Mouse (Mus musculus) small intestine, adult 2 months (tissue): ENCODE results near the gene Traf3. TPM values are rescaled to one million over a fixed set of nuclear protein-coding genes. Genes with fewer than 3 reads are reported as not detected.

Source experiments
- H3K27ac ChIP-seq: fragments of 200-500 bp; 2 replicates; pipeline ENCODE4 v1.5.1; 2012; ENCODE audit warnings: low read depth, low read length, control low read depth, inconsistent platforms; ENCODE audit not compliant: insufficient read depth
- H3K27me3 ChIP-seq: fragments of 200-500 bp; 2 replicates; pipeline ENCODE4 v1.6.1; 2012; ENCODE audit warnings: mild to moderate bottlenecking, moderate library complexity, low read length, inconsistent platforms; ENCODE audit not compliant: control insufficient read depth, insufficient read depth
- H3K36me3 ChIP-seq: fragments of 200-500 bp; 2 replicates; pipeline ENCODE4 v1.6.1; 2012; ENCODE audit warnings: mild to moderate bottlenecking, low read length, control low read depth, inconsistent platforms; ENCODE audit not compliant: control insufficient read depth, insufficient read depth
- H3K4me1 ChIP-seq: fragments of 200-500 bp; 2 replicates; pipeline ENCODE4 v1.6.1; 2012; ENCODE audit warnings: low read length, inconsistent platforms, mixed read lengths; ENCODE audit not compliant: control insufficient read depth, insufficient read depth, insufficient read length
- H3K4me3 ChIP-seq: fragments of 200-500 bp; 2 replicates; pipeline ENCODE4 v1.5.1; 2012; ENCODE audit warnings: low read depth, mild to moderate bottlenecking, control low read depth, inconsistent platforms, low read length, moderate library complexity
- CTCF ChIP-seq: fragments of 200-500 bp; IDR thresholded peaks from 2 replicates; pipeline ENCODE4 v1.5.1; 2012; ENCODE audit warnings: low read depth, mild to moderate bottlenecking, control low read depth, inconsistent platforms, low read length, moderate library complexity, mixed read lengths; ENCODE audit not compliant: insufficient replicate concordance, insufficient read length; ENCODE audit errors: extremely low read depth
- POLR2A ChIP-seq: fragments of 200-500 bp; IDR thresholded peaks from 2 replicates; pipeline ENCODE4 v1.6.1; 2012; ENCODE audit warnings: low read depth, mild to moderate bottlenecking, control low read depth, inconsistent platforms, low read length, moderate library complexity
- WGBS: fragments of 180-500 bp; shearing (Covaris S2); methylation state at CpG from one replicate; pipeline ENCODE4 v1.1.7; 2018; 5-methylcytosine and 5-hydroxymethylcytosine counted together
- polyA plus RNA-seq: library from polyadenylated mRNA; depleted of rRNA; stranded (reverse); fragments of >200 nt; gene quantifications from 2 replicates; pipeline ENCODE4 v1.2.3, GENCODE M21; 2012

Gene Traf3
- polyA plus RNA-seq, 1 experiment = 13.5 TPM

GRCm38 (mm10) chr12:111145269-111145668 lies 20.9 kb upstream of the Traf3 start:
- Histone ChIP-seq H3K4me1 (peaks cover 20% of the 10 kb centered on the region; the same call in 1 of the 2 replicates), H3K27ac (no peak overlapping the region), H3K4me3 (no peak overlapping the region), H3K27me3 (no peaks in the 10 kb centered on the region), H3K36me3 (no peaks in the 10 kb centered on the region)
- WGBS = 75% methylated on average over 9 of the region's 9 CpGs
- TF ChIP-seq CTCF (no peak), POLR2A (no peak)

- Histone ChIP-seq H3K36me3 (no peaks in the 10 kb centered on the region), H3K27me3 (no peaks in the 10 kb centered on the region), H3K4me1 (peaks cover 19% of the 10 kb centered on the region; the same call in 1 of the 2 replicates), H3K4me3 (no peak overlapping the region), H3K27ac (no peak overlapping the region)
- WGBS = 49% methylated on average over 17 of the region's 17 CpGs
- TF ChIP-seq POLR2A (no peak), CTCF (no peak)
These were observed 16.5 kb upstream of the Traf3 start for GRCm38 (mm10) chr12:111149495-111150235.

GRCm38 (mm10) chr12:111150236-111150596 lies 16.0 kb upstream of the Traf3 start:
- under 1% methylated on average over 6 of the region's 6 CpGs for WGBS
- no peak overlapping the region for H3K4me3 ChIP-seq
- TF ChIP-seq POLR2A = no peak
- no peak for TF ChIP-seq CTCF
- peaks cover 19% of the 10 kb centered on the region; the same call in 1 of the 2 replicates for H3K4me1 ChIP-seq
- H3K27me3 ChIP-seq = no peaks in the 10 kb centered on the region
- no peaks in the 10 kb centered on the region for H3K36me3 ChIP-seq
- no peak overlapping the region for H3K27ac ChIP-seq

GRCm38 (mm10) chr12:111151422-111152156 lies 14.6 kb upstream of the Traf3 start:
- Histone ChIP-seq H3K4me3 (no peak overlapping the region), H3K27ac (no peak overlapping the region), H3K36me3 (no peaks in the 10 kb centered on the region), H3K27me3 (no peaks in the 10 kb centered on the region), H3K4me1 (peaks cover 19% of the 10 kb centered on the region; the same call in 1 of the 2 replicates)
- 80% methylated on average over 5 of the region's 5 CpGs for WGBS
- TF ChIP-seq CTCF (no peak), POLR2A (no peak)

DNA sequence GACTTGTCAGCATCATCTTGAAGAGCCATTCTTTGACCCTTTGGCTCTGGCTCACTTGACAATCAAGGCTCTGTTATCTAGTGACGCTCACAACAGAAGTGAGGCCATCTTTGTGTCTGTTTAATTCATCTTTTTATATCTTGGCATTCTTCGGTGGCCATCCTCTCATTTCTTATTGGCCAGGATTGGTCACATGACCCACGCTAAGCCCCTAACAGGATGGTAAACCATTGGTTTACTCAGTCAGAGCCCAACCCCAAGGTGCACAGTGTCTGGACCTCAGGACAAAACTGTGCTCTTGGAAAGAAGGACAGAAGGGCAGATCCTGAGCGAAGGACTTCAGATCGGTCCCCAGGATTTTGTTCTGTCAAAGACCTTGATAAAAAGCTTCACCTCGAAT lies 13.6 kb upstream of the Traf3 start:
- H3K27ac ChIP-seq = no peak overlapping the region
- peaks cover 19% of the 10 kb centered on the region; the same call in 1 of the 2 replicates for H3K4me1 ChIP-seq
- no peak overlapping the region for H3K4me3 ChIP-seq
- TF ChIP-seq POLR2A (no peak), CTCF (no peak)
- no peaks in the 10 kb centered on the region for H3K36me3 ChIP-seq
- WGBS = 83% methylated on average over 6 of the region's 6 CpGs
- H3K27me3 ChIP-seq = no peaks in the 10 kb centered on the region

DNA sequence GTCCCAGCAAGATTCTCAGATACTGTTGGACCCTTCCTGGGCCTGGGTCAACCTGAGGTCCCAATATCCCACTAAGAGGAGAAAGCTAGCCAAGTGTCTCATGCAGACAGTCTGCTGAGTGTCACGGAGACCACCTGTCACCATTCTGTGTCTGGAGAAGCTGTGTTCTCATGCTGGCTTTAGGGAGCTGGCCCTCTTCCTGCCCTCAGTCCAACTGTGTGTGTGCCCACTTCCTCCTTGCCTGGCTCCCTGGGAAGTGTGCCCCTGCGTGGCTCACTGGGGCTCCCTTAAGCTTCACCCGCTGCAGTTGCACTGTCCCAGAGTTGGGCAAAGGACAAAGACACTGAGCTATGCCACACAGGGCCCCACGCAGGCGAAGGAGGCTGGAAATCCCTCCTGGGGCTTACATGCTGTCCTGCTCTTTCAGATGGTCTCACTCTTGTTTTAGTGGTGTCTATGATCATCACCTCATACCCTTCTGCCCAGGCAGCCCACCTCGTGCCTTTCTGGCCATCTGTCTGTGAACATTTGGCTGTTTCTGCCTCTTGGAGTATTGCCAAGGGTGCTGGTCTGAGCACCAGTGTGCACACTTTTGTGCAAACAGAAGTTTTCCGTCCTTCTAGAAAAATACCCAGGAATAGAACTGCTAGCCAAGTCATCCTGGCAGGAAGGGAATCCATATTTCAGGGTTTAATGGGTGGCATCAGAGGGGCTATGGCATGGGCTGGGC lies 13.0 kb upstream of the Traf3 start:
- H3K27me3 ChIP-seq = no peaks in the 10 kb centered on the region
- no peaks in the 10 kb centered on the region for H3K36me3 ChIP-seq
- H3K27ac ChIP-seq = no peak overlapping the region
- TF ChIP-seq POLR2A = no peak
- TF ChIP-seq CTCF = no peak
- peaks cover 19% of the 10 kb centered on the region; the same call in 1 of the 2 replicates for H3K4me1 ChIP-seq
- WGBS = 61% methylated on average over 7 of the region's 7 CpGs
- no peak overlapping the region for H3K4me3 ChIP-seq

DNA sequence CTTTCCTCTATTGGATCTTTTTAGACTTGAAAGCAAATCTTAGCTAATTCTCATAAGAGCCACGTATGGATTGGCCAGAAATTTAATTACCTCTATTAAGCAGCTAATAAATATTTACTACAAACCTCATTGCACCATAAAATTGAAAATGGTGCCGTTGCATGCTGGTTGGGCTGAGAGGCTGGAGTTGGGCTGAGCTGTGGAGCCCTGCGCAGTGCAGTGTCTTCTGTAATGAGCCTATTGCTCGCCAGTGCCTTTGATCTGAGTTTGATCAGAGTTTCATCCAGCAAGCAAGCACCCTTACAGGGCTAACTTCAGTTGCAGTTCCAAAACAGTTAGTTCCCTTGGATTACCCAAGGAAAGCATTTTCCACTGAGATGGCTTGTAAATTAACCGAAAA lies 12.2 kb upstream of the Traf3 start:
- Histone ChIP-seq H3K36me3 (no peaks in the 10 kb centered on the region), H3K4me1 (peaks cover 11% of the 10 kb centered on the region; the same call in 1 of the 2 replicates), H3K27me3 (no peaks in the 10 kb centered on the region), H3K27ac (no peak overlapping the region), H3K4me3 (no peak overlapping the region)
- TF ChIP-seq POLR2A (no peak), CTCF (no peak)
- WGBS = 67% methylated on average over 5 of the region's 5 CpGs
